Mouse (Mus musculus) MEL (cell line): ENCODE results near the gene Zfp651. TPM values are rescaled to one million over a fixed set of nuclear protein-coding genes. Genes with fewer than 3 reads are reported as not detected.
A peak's percentile ranks its signal among the peaks of the same experiment; 100 is the strongest.

Source experiments
- DNase-seq: peaks from one replicate; pipeline ENCODE4 v3.0.0; 2011; ENCODE audit warnings: low read depth, low spot score
- H3K27ac ChIP-seq: 2 replicates; pipeline ENCODE4 v1.5.1; 2012; ENCODE audit warnings: low read depth, mild to moderate bottlenecking, control low read depth, low read length, moderate library complexity; ENCODE audit not compliant: control insufficient read depth
- H3K27me3 ChIP-seq, 2 experiments: fragments of 150-350 bp in 1 of 2; sonication (generic) in 1 of 2; 2 replicates each; pipeline ENCODE4 v1.6.1; 2012; ENCODE audit warnings: low read length in 2 of 2, mild to moderate bottlenecking in 2 of 2, improper control_type of control experiment in 1 of 2, moderate library complexity in 1 of 2; ENCODE audit not compliant: insufficient read depth in 2 of 2, control insufficient read depth in 1 of 2
- H3K36me3 ChIP-seq, 2 experiments: 2 replicates each; pipeline ENCODE4 v1.6.1; 2012 to 2014; ENCODE audit warnings: low read length in 2 of 2, improper control_type of control experiment in 1 of 2, inconsistent platforms in 1 of 2, mild to moderate bottlenecking in 1 of 2; ENCODE audit not compliant: insufficient read depth in 2 of 2, control insufficient read depth in 1 of 2
- H3K4me1 ChIP-seq, 2 experiments: fragments of 150-350 bp in 1 of 2; sonication (generic) in 1 of 2; 2 replicates each; pipeline ENCODE4 v1.6.1; 2012; ENCODE audit warnings: low read length in 2 of 2, improper control_type of control experiment in 1 of 2, mild to moderate bottlenecking in 1 of 2; ENCODE audit not compliant: insufficient read depth in 2 of 2, control insufficient read depth in 1 of 2
- H3K4me3 ChIP-seq, 2 experiments: fragments of 150-350 bp in 1 of 2; sonication (generic) in 1 of 2; 2 replicates each; pipeline ENCODE4 v1.5.1; 2012; ENCODE audit warnings: low read depth in 2 of 2, low read length in 2 of 2, mild to moderate bottlenecking in 2 of 2, moderate library complexity in 2 of 2, control low read depth in 1 of 2, improper control_type of control experiment in 1 of 2; ENCODE audit not compliant: control insufficient read depth in 1 of 2, insufficient read depth in 1 of 2
- H3K79me2 ChIP-seq: 2 replicates; pipeline ENCODE4 v1.6.1; 2012; ENCODE audit warnings: mild to moderate bottlenecking, low read length, moderate library complexity; ENCODE audit not compliant: control insufficient read depth, poor library complexity, insufficient read depth
- H3K9ac ChIP-seq: 2 replicates; pipeline ENCODE4 v1.6.1; 2012; ENCODE audit warnings: low read depth, mild to moderate bottlenecking, control low read depth, low read length, moderate library complexity; ENCODE audit not compliant: control insufficient read depth, poor library complexity, severe bottlenecking
- H3K9me3 ChIP-seq: fragments of 150-350 bp; sonication (generic); replicated peaks from 2 replicates; pipeline ENCODE4 v1.6.1; 2012; ENCODE audit warnings: mild to moderate bottlenecking, low read length, improper control_type of control experiment, moderate library complexity; ENCODE audit not compliant: insufficient read depth
- BHLHE40 ChIP-seq: IDR thresholded peaks from 2 replicates; pipeline ENCODE4 v1.6.1; 2012; ENCODE audit warnings: low read depth, mild to moderate bottlenecking, inconsistent platforms, low read length, improper control_type of control experiment, borderline replicate concordance
- CHD1 ChIP-seq: IDR thresholded peaks from 2 replicates; pipeline ENCODE4 v1.6.1; 2012; ENCODE audit warnings: low read depth, mild to moderate bottlenecking, inconsistent platforms, low read length, improper control_type of control experiment
- CHD2 ChIP-seq: IDR thresholded peaks from 2 replicates; pipeline ENCODE4 v1.6.1; 2011; ENCODE audit warnings: low read length, improper control_type of control experiment
- E2F4 ChIP-seq: IDR thresholded peaks from 2 replicates; pipeline ENCODE4 v1.6.1; 2011; ENCODE audit warnings: low read depth, low read length, improper control_type of control experiment, borderline replicate concordance
- ETS1 ChIP-seq: IDR thresholded peaks from 2 replicates; pipeline ENCODE4 v1.6.1; 2012; ENCODE audit warnings: low read depth, mild to moderate bottlenecking, inconsistent platforms, low read length, improper control_type of control experiment, moderate library complexity
- GATA1 ChIP-seq: IDR thresholded peaks from 2 replicates; pipeline ENCODE4 v1.6.1; 2011; ENCODE audit warnings: low read depth, low read length, improper control_type of control experiment
- HCFC1 ChIP-seq: IDR thresholded peaks from 2 replicates; pipeline ENCODE4 v1.6.1; 2012; ENCODE audit warnings: low read depth, mild to moderate bottlenecking, inconsistent platforms, low read length, improper control_type of control experiment, moderate library complexity
- KAT2A ChIP-seq: conservative IDR thresholded peaks from 2 replicates; pipeline ENCODE4 v1.6.1; 2012; ENCODE audit warnings: low read depth, low read length, improper control_type of control experiment, inconsistent platforms
- MAX ChIP-seq: IDR thresholded peaks from 2 replicates; pipeline ENCODE4 v1.6.1; 2011; ENCODE audit warnings: low read length, improper control_type of control experiment
- MAZ ChIP-seq: IDR thresholded peaks from 2 replicates; pipeline ENCODE4 v1.6.1; 2012; ENCODE audit warnings: low read depth, mild to moderate bottlenecking, inconsistent platforms, low read length, improper control_type of control experiment
- MXI1 ChIP-seq: IDR thresholded peaks from 2 replicates; pipeline ENCODE4 v1.6.1; 2011; ENCODE audit warnings: mild to moderate bottlenecking, low read depth, low read length, improper control_type of control experiment
- MYC ChIP-seq: IDR thresholded peaks from 2 replicates; pipeline ENCODE4 v1.6.1; 2011; ENCODE audit warnings: low read depth, mild to moderate bottlenecking, low read length, improper control_type of control experiment, moderate library complexity
- NELFE ChIP-seq: IDR thresholded peaks from 2 replicates; pipeline ENCODE4 v1.6.1; 2011; ENCODE audit warnings: low read depth, low read length, improper control_type of control experiment
- NRF1 ChIP-seq: IDR thresholded peaks from 2 replicates; pipeline ENCODE4 v1.6.1; 2014; ENCODE audit warnings: low read depth, mild to moderate bottlenecking, inconsistent platforms, low read length, improper control_type of control experiment, moderate library complexity; ENCODE audit not compliant: poor library complexity, insufficient read depth, severe bottlenecking
- POLR2A ChIP-seq, 2 experiments: IDR thresholded peaks; 2 replicates each; pipeline ENCODE4 v1.6.1; 2011 to 2012; ENCODE audit warnings: low read length in 2 of 2, mild to moderate bottlenecking in 2 of 2, control low read depth in 1 of 2, improper control_type of control experiment in 1 of 2, low read depth in 1 of 2, moderate library complexity in 1 of 2; ENCODE audit not compliant: control insufficient read depth in 1 of 2, insufficient read depth in 1 of 2, poor library complexity in 1 of 2
- POLR2AphosphoS2 ChIP-seq: IDR thresholded peaks from 2 replicates; pipeline ENCODE4 v1.6.1; 2011; ENCODE audit warnings: low read length, improper control_type of control experiment
- POLR2AphosphoS5 ChIP-seq: IDR thresholded peaks from 2 replicates; pipeline ENCODE4 v1.6.1; 2012; ENCODE audit warnings: low read depth, borderline replicate concordance, mild to moderate bottlenecking, inconsistent platforms, low read length, moderate library complexity, mixed read lengths
- RCOR1 ChIP-seq: IDR thresholded peaks from 2 replicates; pipeline ENCODE4 v1.6.1; 2012; ENCODE audit warnings: low read depth, mild to moderate bottlenecking, inconsistent platforms, low read length, improper control_type of control experiment
- SIN3A ChIP-seq: IDR thresholded peaks from 2 replicates; pipeline ENCODE4 v1.6.1; 2012; ENCODE audit warnings: low read length, improper control_type of control experiment, inconsistent platforms
- SMC3 ChIP-seq: IDR thresholded peaks from 2 replicates; pipeline ENCODE4 v1.6.1; 2011; ENCODE audit warnings: low read depth, low read length, improper control_type of control experiment
- TBP ChIP-seq: IDR thresholded peaks from 2 replicates; pipeline ENCODE4 v1.8.0; 2011; ENCODE audit warnings: low read depth, low read length, improper control_type of control experiment
- TCF12 ChIP-seq: IDR thresholded peaks from 2 replicates; pipeline ENCODE4 v1.6.1; 2014; ENCODE audit warnings: low read depth, mild to moderate bottlenecking, inconsistent platforms, low read length, improper control_type of control experiment, moderate library complexity
- UBTF ChIP-seq: IDR thresholded peaks from 2 replicates; pipeline ENCODE4 v1.6.1; 2012; ENCODE audit warnings: low read depth, mild to moderate bottlenecking, inconsistent platforms, low read length, improper control_type of control experiment, moderate library complexity, borderline replicate concordance; ENCODE audit not compliant: insufficient read depth
- USF1 ChIP-seq: IDR thresholded peaks from 2 replicates; pipeline ENCODE4 v1.6.1; 2014; ENCODE audit warnings: low read depth, mild to moderate bottlenecking, inconsistent platforms, low read length, improper control_type of control experiment, moderate library complexity
- ZKSCAN1 ChIP-seq: IDR thresholded peaks from 2 replicates; pipeline ENCODE4 v1.6.1; 2012; ENCODE audit warnings: low read depth, mild to moderate bottlenecking, inconsistent platforms, low read length, improper control_type of control experiment, moderate library complexity
- ZMIZ1 ChIP-seq: IDR thresholded peaks from 2 replicates; pipeline ENCODE4 v1.6.1; 2012; ENCODE audit warnings: low read depth, mild to moderate bottlenecking, inconsistent platforms, low read length, improper control_type of control experiment, moderate library complexity
- ZNF384 ChIP-seq: IDR thresholded peaks from 2 replicates; pipeline ENCODE4 v1.6.1; 2012; ENCODE audit warnings: low read depth, mild to moderate bottlenecking, inconsistent platforms, low read length, improper control_type of control experiment
- polyA plus RNA-seq, 2 experiments: library from polyadenylated mRNA; stranded (reverse) in 1 of 2; unstranded in 1 of 2; fragments of >175 nt in 1 of 2; fragments of >200 nt in 1 of 2; gene quantifications; 2 replicates each; pipeline versions ENCODE4 v1.2.1 to v1.2.4; 2012; ENCODE audit warnings: low replicate concordance in 2 of 2, low read depth in 1 of 2; ENCODE audit not compliant: insufficient read length in 2 of 2, insufficient read depth in 1 of 2, missing spikeins in 1 of 2
- total RNA-seq: library from RNA; depleted of rRNA; stranded (reverse); fragments of 300-350 nt; gene quantifications from 2 replicates; pipeline ENCODE4 v1.2.3, GENCODE M21; 2012; rRNA removed

Zfp651 gene
- 0.12 TPM in 1 of 2 replicates, not detected in the other for total RNA-seq
- under 1 TPM in 1 of 2 experiments, not detected in 1; 0.07 TPM for polyA plus RNA-seq

DNA sequence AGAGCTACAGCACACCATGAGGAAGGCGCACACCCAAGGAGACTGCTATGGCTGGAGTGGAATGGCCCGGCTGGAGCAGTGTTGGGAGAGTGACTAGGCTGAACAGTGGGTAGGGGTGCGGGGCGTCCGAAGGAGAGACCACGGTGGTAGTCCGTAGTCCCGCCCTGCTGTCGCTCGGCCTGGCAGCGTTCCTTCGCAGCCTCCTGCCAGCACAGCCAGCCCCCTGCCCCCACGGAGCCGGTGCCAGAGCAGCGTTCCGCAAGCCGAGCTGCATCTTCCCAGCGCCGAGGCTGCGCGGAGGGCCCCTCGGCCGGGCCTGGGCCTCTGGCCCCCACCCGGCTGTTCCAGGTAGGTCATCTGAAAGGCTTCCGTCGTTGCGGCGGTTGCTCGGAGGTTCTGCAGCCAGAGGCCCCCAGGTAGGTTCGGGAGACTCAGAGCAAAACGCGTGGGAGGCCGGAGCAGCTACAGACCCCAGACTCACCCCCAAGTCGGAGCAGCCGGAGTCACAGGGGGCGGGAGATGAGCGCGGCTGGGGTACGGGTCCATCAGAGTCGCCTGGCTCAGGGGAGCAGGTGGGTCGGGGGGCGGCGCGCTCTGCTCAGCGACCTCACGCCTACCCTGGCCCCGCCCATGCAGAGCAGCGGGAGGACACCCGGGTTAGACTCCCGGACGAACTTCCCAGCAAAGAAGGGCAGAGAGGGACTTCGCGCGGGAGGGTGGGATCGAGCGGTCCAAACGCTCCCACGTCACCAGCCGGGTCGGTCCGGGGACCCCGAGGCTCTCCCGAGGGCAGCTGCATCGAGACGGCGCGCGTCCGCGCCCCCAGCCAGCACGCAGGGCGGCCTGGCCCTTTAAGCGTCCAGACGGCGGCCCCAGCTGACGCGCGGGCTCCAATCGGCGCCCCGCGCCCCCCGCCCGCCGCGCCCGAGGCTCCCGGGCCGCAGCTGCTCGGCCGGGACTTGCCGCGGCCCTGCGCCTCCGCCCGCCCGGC is at the start of gene Zfp651:
TSS of gene Zfp651 (plus strand) at position 240 of the 991 bp plus-strand sequence.
- no peak for TF ChIP-seq UBTF
- TF ChIP-seq NRF1, result no peak
- TF ChIP-seq POLR2AphosphoS2, result no peak; the same call in 1 of the 2 replicates
- TF ChIP-seq TCF12, result no peak
- TF ChIP-seq NELFE, result no peak
- no peak for TF ChIP-seq USF1
- TF ChIP-seq CHD1, result no peak
- no peak for TF ChIP-seq ZNF384
- no peak for TF ChIP-seq KAT2A
- TF ChIP-seq, all 39 proteins: peak for 0
- Histone ChIP-seq H3K36me3 (peaks cover 0 to 10% of the 10 kb centered on the region in 2 experiments; a peak in 2 of 4 replicates), H3K4me3 (no peak within 1 kb of the TSS), H3K27ac (no peak within 1 kb of the TSS), H3K4me1 (no peaks in the 10 kb centered on the region), H3K9ac (no peak within 1 kb of the TSS), H3K79me2 (no peaks in the 10 kb centered on the region), H3K9me3 (no peaks in the 10 kb centered on the region), H3K27me3 (no peaks in the 10 kb centered on the region)
- DNase-seq, result no peak

DNA sequence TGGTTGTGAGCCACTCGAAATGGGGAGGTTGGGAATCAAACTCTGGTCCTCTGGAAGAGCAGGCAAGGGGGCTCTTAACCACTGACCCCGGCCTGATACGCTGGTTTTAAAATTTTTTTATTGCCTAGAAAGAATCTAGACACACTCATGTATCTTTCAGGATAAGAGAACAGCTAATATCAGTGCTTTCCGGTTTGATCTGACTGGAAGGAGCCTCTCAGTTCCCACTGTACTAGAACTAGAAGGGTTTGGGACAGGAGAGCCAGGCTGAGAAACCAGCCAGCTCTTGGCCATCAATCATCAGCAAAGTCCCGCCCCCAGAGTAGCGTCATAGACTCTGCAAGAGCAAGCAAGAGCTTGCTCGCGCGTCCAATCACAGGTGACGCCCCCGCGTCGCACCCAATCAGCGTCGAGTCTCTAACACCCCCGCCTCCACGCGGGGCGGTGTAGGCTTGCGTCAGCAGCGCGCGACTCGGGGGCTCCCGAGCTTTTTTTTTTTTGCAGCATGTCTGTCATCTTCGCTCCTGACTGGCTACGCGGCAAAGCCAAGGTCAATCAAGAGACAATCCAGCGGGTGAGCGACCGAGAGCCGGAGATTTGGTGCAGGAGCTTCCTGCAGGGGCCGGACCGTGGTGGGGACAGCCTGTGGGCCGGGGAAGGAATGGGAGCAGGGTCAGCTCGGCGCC is 49.1 kb upstream of the Zfp651 start, which contains the start of gene Ss18l2:
TSS of gene Ss18l2 (plus strand) at position 432 of the 686 bp plus-strand sequence.
- Histone ChIP-seq H3K27me3 (no peaks in the 10 kb centered on the region), H3K9ac (peak within 1 kb of the TSS; percentile 94), H3K9me3 (no peaks in the 10 kb centered on the region), H3K79me2 (peaks cover 17% of the 10 kb centered on the region), H3K4me1 (peaks cover 15 to 40% of the 10 kb centered on the region in 2 experiments), H3K27ac (peak within 1 kb of the TSS; percentile 82), H3K36me3 (peaks cover 1 to 30% of the 10 kb centered on the region in 2 experiments; a peak in 3 of 4 replicates), H3K4me3 (peak within 1 kb of the TSS; percentile 91 to 98)
- peak; percentile 99 for DNase-seq
- peak; percentile 60; the same call in 1 of the 2 replicates for TF ChIP-seq MYC
- no peak for TF ChIP-seq BHLHE40
- TF ChIP-seq SIN3A, result peak; percentile 94
- TF ChIP-seq POLR2AphosphoS5, result no peak
- peak; percentile 90 for TF ChIP-seq MAZ
- TF ChIP-seq GATA1, result no peak
- 0 out of 2 replicates have a peak, but pooled peaks have one; percentile 34 for TF ChIP-seq CHD1
- no peak for TF ChIP-seq ETS1
- TF ChIP-seq NRF1, result 0 out of 2 replicates have a peak, but pooled peaks have one; percentile 29
- peak; percentile 96 for TF ChIP-seq MXI1
- no peak for TF ChIP-seq SMC3
- TF ChIP-seq MAX, result peak; percentile 84
- peak; percentile 53; the same call in 1 of the 2 replicates for TF ChIP-seq RCOR1
- peak in 1 of 2 experiments; percentile 62; a peak in 2 of 4 replicates for TF ChIP-seq POLR2A (IDR thresholded peaks at IDR 0.05; ENCODE audit: control insufficient read depth in 1 of 2, insufficient read depth in 1 of 2, low read depth in 1 of 2, low read length in 2 of 2, poor library complexity in 1 of 2)
- TF ChIP-seq CHD2, result peak; percentile 37; the same call in 1 of the 2 replicates
- TF ChIP-seq POLR2AphosphoS2, result no peak
- TF ChIP-seq HCFC1, result peak; percentile 87
- TF ChIP-seq NELFE, result peak; percentile 48
- peak; percentile 1; the same call in 1 of the 2 replicates for TF ChIP-seq ZMIZ1
- no peak for TF ChIP-seq E2F4
- TF ChIP-seq ZKSCAN1, result no peak
- TF ChIP-seq ZNF384, result peak; percentile 99
- peak; percentile 13; the same call in 1 of the 2 replicates for TF ChIP-seq TBP
